Mouse (Mus musculus) neural tube, embryonic 13.5 days (tissue): Measurements from ENCODE around the gene Add1. TPM values are rescaled to one million over a fixed set of nuclear protein-coding genes. Genes with fewer than 3 reads are reported as not detected.
A peak's percentile ranks its signal among the peaks of the same experiment; 100 is the strongest.

Experiments used
- ATAC-seq: fragments of 200-750 bp; cut with Nextera tagmentation; 2 replicates; pipeline ENCODE4 v1.8.0; 2017; ENCODE audit warnings: low read depth, mild to moderate bottlenecking, moderate TSS enrichment, moderate library complexity
- H3K27ac ChIP-seq: fragments of 300-500 bp; sonication (generic); replicated peaks from 2 replicates; pipeline ENCODE4 v1.5.1; 2015; ENCODE audit warnings: moderate library complexity, mild to moderate bottlenecking, inconsistent platforms
- H3K27me3 ChIP-seq: fragments of 300-500 bp; sonication (generic); 2 replicates; pipeline ENCODE4 v1.6.1; 2015; ENCODE audit warnings: mild to moderate bottlenecking, inconsistent platforms
- H3K36me3 ChIP-seq: fragments of 300-500 bp; sonication (generic); 2 replicates; pipeline ENCODE4 v1.6.1; 2015; ENCODE audit warnings: mild to moderate bottlenecking, inconsistent platforms
- H3K4me1 ChIP-seq: fragments of 300-500 bp; sonication (generic); replicated peaks from 2 replicates; pipeline ENCODE4 v1.6.1; 2015; ENCODE audit warnings: inconsistent platforms
- H3K4me2 ChIP-seq: fragments of 300-500 bp; sonication (generic); 2 replicates; pipeline ENCODE4 v1.6.1; 2015; ENCODE audit warnings: inconsistent platforms, mild to moderate bottlenecking, moderate library complexity
- H3K4me3 ChIP-seq: fragments of 300-500 bp; sonication (generic); 2 replicates; pipeline ENCODE4 v1.5.1; 2015; ENCODE audit warnings: mild to moderate bottlenecking, inconsistent platforms
- H3K9ac ChIP-seq: fragments of 300-500 bp; sonication (generic); 2 replicates; pipeline ENCODE4 v1.6.1; 2015; ENCODE audit warnings: moderate library complexity, mild to moderate bottlenecking, inconsistent platforms
- H3K9me3 ChIP-seq: fragments of 300-500 bp; sonication (generic); 2 replicates; pipeline ENCODE4 v1.6.1; 2016; ENCODE audit warnings: inconsistent platforms
- WGBS: fragments of 180-500 bp; shearing (Covaris S2); methylation state at CpG from one replicate; pipeline ENCODE4 v1.1.7; 2015; 5-methylcytosine and 5-hydroxymethylcytosine counted together
- microRNA-seq: library from miRNA; unstranded; fragments of <30 nt; microRNA quantifications from one replicate; pipeline ENCODE4, GENCODE M21; 2016
- polyA plus RNA-seq: library from polyadenylated mRNA; unstranded; fragments of >200 nt; fragmentation: Nextera tagmentation; extraction: Ambion mirVana; gene quantifications from 2 replicates; pipeline ENCODE4 v1.2.1, GENCODE M21; 2015

The Add1 gene
- polyA plus RNA-seq, 1 experiment from 2014 or later, result 208 TPM

DNA sequence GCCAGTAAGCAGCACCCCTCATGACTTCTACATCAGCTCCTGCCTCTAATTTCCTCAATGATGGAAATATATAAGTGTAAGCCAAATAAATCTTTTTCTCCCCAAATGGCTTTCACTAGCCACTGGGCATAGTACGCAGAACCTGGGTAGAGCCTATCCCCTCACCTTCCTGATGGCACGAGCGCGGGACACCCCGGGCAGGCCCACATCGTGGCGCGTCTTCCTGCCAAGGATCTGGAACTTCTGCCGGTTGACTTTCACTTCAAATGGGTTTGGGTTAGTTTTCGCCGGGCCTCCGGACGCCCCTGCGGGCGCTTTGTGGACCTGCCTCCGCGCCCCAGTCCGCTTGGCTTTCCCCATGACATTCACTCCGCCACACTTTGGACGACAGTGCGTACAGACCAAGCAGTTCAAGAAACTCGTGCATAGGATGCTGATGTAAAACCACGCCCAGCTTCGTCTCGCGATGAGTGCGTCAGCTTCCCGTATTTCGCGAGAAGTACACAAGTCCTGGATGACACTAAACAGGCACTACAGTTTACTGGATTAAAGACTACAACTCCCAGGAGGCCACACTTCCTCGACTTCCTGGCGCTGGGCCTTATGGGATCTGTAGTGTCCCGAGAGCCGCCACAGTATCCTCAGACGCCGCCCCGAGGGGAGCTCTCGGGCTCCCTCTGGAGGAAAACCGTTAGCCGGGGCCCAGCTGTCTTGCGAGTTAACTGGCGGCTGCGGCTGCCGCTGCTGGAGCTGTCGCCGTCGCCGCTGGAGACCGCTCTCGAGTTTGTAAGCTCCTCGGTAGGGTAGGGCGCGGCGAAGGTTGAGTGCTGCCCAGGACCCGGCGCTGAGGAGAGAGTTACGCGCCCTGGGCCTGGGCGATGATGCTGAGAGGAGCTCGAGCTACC is 86.5 kb downstream of the Add1 start, which contains the start of the genes Nop14 and Grk4:
Gene Nop14, minus strand, starts transcription at position 463 of the 905 bp plus-strand sequence.
Gene Grk4, plus strand, starts transcription at position 694 of the 905 bp plus-strand sequence.
- Histone ChIP-seq H3K4me3 (peak within 1 kb of the TSS; percentile 66), H3K4me1 (peaks cover 17% of the 10 kb centered on the region), H3K27me3 (no peaks in the 10 kb centered on the region), H3K9ac (peak within 1 kb of the TSS; percentile 72), H3K4me2 (peak within 1 kb of the TSS; percentile 68), H3K36me3 (peaks cover 23% of the 10 kb centered on the region), H3K9me3 (no peaks in the 10 kb centered on the region), H3K27ac (peak within 1 kb of the TSS; percentile 85)
- under 1% methylated on average over 60 of the region's 60 CpGs for WGBS
- ATAC-seq, result peak; percentile 100

DNA sequence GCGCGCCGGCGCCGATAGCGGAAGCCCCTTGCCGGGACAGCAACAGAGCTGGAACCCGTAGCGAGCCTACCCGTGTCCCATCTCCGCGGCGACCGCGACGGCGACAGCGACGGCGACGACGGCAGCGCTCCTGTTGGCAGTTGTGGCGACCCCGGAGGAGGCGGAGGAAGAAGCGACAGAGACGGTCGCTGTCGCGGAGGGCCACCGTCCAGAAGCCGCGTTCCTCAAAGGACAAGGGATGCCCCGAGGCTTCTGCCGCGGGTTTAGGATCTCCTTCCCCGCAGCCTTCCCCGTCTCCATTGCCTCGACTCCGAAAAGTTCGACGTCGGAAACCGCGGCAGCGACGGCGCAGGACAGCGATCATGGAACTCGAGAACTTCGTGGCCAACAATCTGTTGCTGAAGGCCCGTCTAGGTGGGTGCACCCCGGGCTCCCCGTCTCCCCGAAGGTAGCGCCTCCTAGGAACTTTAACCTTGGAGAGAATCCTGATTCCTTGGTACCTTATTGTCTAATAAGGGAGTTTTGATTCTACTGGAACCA is 87.2 kb downstream of the Add1 start:
- no peak; the same call in 1 of the 2 replicates for ATAC-seq
- under 1% methylated on average over 57 of the region's 57 CpGs for WGBS

DNA sequence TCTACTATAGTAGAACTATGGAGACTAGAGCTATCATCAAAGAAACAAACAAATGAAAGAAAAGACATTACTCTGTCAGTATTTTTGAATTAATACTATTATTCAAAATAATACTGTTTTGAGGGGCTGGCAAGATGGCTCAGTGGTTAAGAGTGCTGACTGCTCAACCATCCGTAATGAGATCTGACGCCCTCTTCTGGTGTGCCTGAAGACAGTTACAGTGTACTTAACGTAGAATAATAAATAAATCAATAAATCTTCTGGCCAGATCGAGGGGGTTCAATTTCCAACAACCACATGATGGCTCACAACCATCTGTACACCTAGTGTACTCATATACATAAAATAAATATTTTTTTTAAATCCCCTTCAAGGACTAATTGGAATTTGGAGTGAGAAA is 88.4 kb downstream of the Add1 start:
- H3K27ac ChIP-seq, result no peak overlapping the region
- H3K4me1 ChIP-seq, result peaks cover 17% of the 10 kb centered on the region
- 79% methylated on average over 4 of the region's 4 CpGs for WGBS
- H3K4me3 ChIP-seq, result no peak overlapping the region
- H3K36me3 ChIP-seq, result peaks cover 5% of the 10 kb centered on the region; the same call in 1 of the 2 replicates
- H3K27me3 ChIP-seq, result no peaks in the 10 kb centered on the region
- no peak overlapping the region for H3K9ac ChIP-seq
- no peak for ATAC-seq
- H3K9me3 ChIP-seq, result no peaks in the 10 kb centered on the region
- no peak overlapping the region for H3K4me2 ChIP-seq

More for the DNA sequence above, 87.2 kb downstream of the Add1 start:
- Histone ChIP-seq H3K4me2 (peak overlapping the region; percentile 64), H3K9ac (peak overlapping the region; percentile 72), H3K9me3 (no peaks in the 10 kb centered on the region), H3K36me3 (peaks cover 15% of the 10 kb centered on the region), H3K27me3 (no peaks in the 10 kb centered on the region), H3K4me3 (peak overlapping the region; percentile 66), H3K27ac (peak overlapping the region; percentile 85), H3K4me1 (peaks cover 17% of the 10 kb centered on the region)

DNA sequence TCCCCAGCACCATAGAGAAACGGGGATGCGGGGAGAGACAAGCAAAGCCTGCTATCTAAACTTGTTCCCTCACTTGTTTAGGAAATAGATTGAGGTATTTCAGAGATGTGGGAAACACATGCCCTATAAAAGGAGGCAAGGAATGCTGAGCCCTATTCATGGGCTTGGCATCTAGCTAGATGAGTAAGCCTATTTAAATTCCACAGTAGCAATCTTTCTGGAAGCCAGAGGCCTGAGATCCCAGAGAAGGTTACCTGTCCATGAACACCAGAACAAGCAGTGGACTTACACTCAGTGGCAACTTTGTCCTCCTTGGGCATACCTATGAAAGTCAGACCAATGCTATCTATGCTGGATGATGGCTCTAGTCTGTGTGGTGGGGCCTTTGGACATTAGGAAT is 89.8 kb downstream of the Add1 start:
- no peaks in the 10 kb centered on the region for H3K27me3 ChIP-seq
- ATAC-seq, result no peak

DNA sequence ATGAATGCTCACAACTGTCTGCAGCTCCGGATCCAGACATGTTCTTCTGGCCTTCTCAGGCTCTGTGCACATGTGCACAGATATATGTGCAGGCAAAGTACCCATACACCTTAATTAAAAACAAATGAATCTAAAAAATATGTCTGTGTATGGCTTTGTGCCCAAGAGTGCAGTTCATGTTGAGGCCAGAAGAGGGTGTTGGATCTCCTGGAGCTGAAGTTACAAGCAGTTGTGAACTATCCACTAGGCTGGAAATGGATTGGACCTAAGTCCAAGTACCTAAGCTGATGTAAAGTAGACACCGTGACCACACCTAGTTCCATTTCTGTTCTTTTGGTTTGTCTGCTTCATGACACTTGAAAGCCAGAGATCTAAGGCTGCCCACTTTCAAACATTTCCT is 96.0 kb downstream of the Add1 start:
- H3K36me3 ChIP-seq, result no peaks in the 10 kb centered on the region; the same call in 1 of the 2 replicates
- 83% methylated on average over 2 of the region's 2 CpGs for WGBS
- no peaks in the 10 kb centered on the region for H3K9me3 ChIP-seq
- ATAC-seq, result no peak
- no peak overlapping the region for H3K27ac ChIP-seq
- no peak overlapping the region for H3K4me3 ChIP-seq
- H3K27me3 ChIP-seq, result no peaks in the 10 kb centered on the region
- no peaks in the 10 kb centered on the region for H3K4me1 ChIP-seq
- no peak overlapping the region for H3K4me2 ChIP-seq
- H3K9ac ChIP-seq, result no peak overlapping the region

More for the DNA sequence above, 89.8 kb downstream of the Add1 start:
- Histone ChIP-seq H3K36me3 (no peaks in the 10 kb centered on the region), H3K4me1 (peaks cover 17% of the 10 kb centered on the region), H3K9ac (no peak overlapping the region), H3K27ac (no peak overlapping the region), H3K4me2 (no peak overlapping the region), H3K9me3 (no peaks in the 10 kb centered on the region), H3K4me3 (no peak overlapping the region)
- WGBS, result 95% methylated on average over 2 of the region's 2 CpGs

DNA sequence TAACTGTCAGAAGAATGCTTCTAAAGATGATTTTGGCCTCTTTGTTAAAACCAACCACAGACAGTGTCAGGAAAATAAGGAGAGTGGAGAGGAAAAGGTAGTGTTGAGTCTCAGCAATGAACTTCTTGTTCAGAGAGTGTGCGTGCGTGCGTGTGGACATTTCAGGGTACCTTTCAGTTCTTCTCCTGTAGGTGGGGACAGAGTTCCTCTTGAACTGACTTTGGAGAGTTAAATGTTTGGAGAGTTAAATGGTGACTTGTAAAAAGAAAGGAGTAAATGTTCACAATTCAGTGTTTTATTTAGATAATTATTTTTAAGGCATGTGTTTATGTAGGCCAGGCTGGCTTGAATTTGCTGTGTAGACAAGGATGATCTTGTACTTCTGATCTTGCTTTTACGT is 96.8 kb downstream of the Add1 start:
- Histone ChIP-seq H3K36me3 (no peaks in the 10 kb centered on the region; the same call in 1 of the 2 replicates), H3K9ac (no peak overlapping the region), H3K27ac (no peak overlapping the region), H3K4me2 (no peak overlapping the region), H3K4me1 (no peaks in the 10 kb centered on the region), H3K27me3 (no peaks in the 10 kb centered on the region), H3K9me3 (no peaks in the 10 kb centered on the region), H3K4me3 (no peak overlapping the region)
- ATAC-seq, result no peak
- WGBS, result 84% methylated on average over 4 of the region's 4 CpGs

Small RNA genes lying within 50 kb of the gene (microRNA-seq; reads per million reads assigned to microRNA genes)
- gene Mir7036b, result 0.44 reads per million

Other genes with a start within 250 kb of the Add1 start
- 134 and 135 TPM in 2 replicates for gene Rnf4, start 237.4 kb upstream of the Add1 start, polyA plus RNA-seq
- 14.3 and 15.2 TPM in 2 replicates for gene Fam193a, start 203.7 kb upstream of the Add1 start, polyA plus RNA-seq
- 8.1 and 11.3 TPM in 2 replicates for gene Tnip2, start 59.7 kb upstream of the Add1 start, polyA plus RNA-seq
- gene Sh3bp2, start 47.8 kb upstream of the Add1 start, polyA plus RNA-seq, result 15.0 and 16.7 TPM in 2 replicates
- 77.5 and 77.8 TPM in 2 replicates for gene Mfsd10, start 63.5 kb downstream of the Add1 start, polyA plus RNA-seq
- gene Nop14, start 86.5 kb downstream of the Add1 start, polyA plus RNA-seq, result 21.7 and 22.8 TPM in 2 replicates
- 1.6 and 2.5 TPM in 2 replicates for gene Grk4, start 86.7 kb downstream of the Add1 start, polyA plus RNA-seq
- 12.8 and 13.9 TPM in 2 replicates for gene Htt, start 188.1 kb downstream of the Add1 start, polyA plus RNA-seq